25 mouse cellular contexts compared by ENCODE assay signal in the genomic region with DNA sequence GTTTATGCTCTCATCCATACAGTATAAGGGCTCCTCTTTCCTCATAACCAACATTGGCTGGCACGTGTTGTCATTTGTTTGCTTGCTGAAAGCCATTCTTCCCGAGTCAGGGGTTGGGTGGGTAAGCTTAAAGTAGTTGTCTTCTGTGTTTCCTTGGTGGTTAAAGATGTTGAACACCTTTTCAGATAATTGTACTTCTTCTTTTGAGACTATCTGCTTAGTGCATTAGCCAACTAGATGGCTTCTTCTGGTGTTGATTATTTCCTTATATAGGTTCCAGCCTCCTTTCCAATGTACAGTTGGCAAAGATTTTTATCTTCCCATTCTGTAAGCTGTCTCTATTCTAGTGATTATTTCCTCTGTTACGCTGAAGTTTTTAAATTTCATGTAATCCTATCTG.
"Had no signal": no experiment of that assay in that cellular context is flagged by ENCODE, and none has a peak within 500 bp of the region (broad histone marks: within the 10 kb centered on the region; RNA-seq: fewer than 3 reads in every experiment).

No protein-coding gene starts in this region.

- H3K4me1 ChIP-seq: embryonic facial prominence, embryonic 10.5 days; embryonic facial prominence, embryonic 12.5 days; embryonic facial prominence, embryonic 13.5 days; embryonic facial prominence, embryonic 15.5 days; forebrain, embryonic 10.5 days; forebrain, embryonic 12.5 days; forebrain, embryonic 13.5 days; forebrain, embryonic 15.5 days had no signal

- H3K9ac ChIP-seq: embryonic facial prominence, embryonic 12.5 days; embryonic facial prominence, embryonic 13.5 days; embryonic facial prominence, embryonic 15.5 days; forebrain, embryonic 12.5 days; forebrain, embryonic 13.5 days; forebrain, embryonic 15.5 days; forebrain, postnatal 0 days had no signal

- H3K36me3 ChIP-seq: embryonic facial prominence, embryonic 12.5 days; forebrain, embryonic 10.5 days had no signal

- DNase-seq: cerebellum, adult 9-10 months; cerebellum, adult 9-11 months; cerebellum, postnatal 10 days; cerebellum, postnatal 14 days; cerebellum, postnatal 25 days; cerebellum, postnatal 36 days; embryo, embryonic 11 days; forebrain, postnatal 0 days; gastrocnemius, adult 2 months; gastrocnemius, postnatal 10 days; gastrocnemius, postnatal 14 days; gastrocnemius, postnatal 25 days; gastrocnemius, postnatal 36 days; heart, adult 11 months; heart, adult 18-20 months; heart, adult 2 months had no signal

- H3K27me3 ChIP-seq: embryonic facial prominence, embryonic 12.5 days; embryonic facial prominence, embryonic 13.5 days; embryonic facial prominence, embryonic 15.5 days; forebrain, embryonic 12.5 days; forebrain, embryonic 13.5 days; forebrain, embryonic 15.5 days had no signal

- H3K4me3 ChIP-seq: embryonic facial prominence, embryonic 10.5 days; embryonic facial prominence, embryonic 12.5 days; embryonic facial prominence, embryonic 13.5 days; embryonic facial prominence, embryonic 15.5 days; erythroblast, embryonic 14.5 days; forebrain, embryonic 10.5 days; forebrain, embryonic 12.5 days; forebrain, embryonic 13.5 days; forebrain, embryonic 15.5 days; gastrocnemius, adult 2 months; heart, adult 2 months had no signal

- H3K9me3 ChIP-seq: embryonic facial prominence, embryonic 10.5 days; embryonic facial prominence, embryonic 12.5 days; embryonic facial prominence, embryonic 13.5 days; embryonic facial prominence, embryonic 15.5 days; forebrain, embryonic 10.5 days; forebrain, embryonic 12.5 days; forebrain, embryonic 13.5 days; forebrain, embryonic 15.5 days had no signal

- H3K27ac ChIP-seq: embryonic facial prominence, embryonic 10.5 days; embryonic facial prominence, embryonic 12.5 days; embryonic facial prominence, embryonic 13.5 days; embryonic facial prominence, embryonic 15.5 days; forebrain, embryonic 10.5 days; forebrain, embryonic 12.5 days; forebrain, embryonic 13.5 days; forebrain, embryonic 15.5 days; gastrocnemius, adult 2 months; heart, adult 2 months had no signal
